Mouse (Mus musculus): Measurements from ENCODE around the gene Fam160a2.

Fam160a2 gene

GRCm38 (mm10) chr7:105399935-105400624 lies at the start of gene Fam160a2:
Gene Fam160a2 (minus strand): TSS chr7:105400054.
- DNase-seq (ENCODE audit: low read depth, low spot score): peak; percentile 100

- no peak for DNase-seq (ENCODE audit: low read depth, low spot score)
Measured at GRCm38 (mm10) chr7:105445076-105445475, 45.2 kb upstream of the Fam160a2 start.

- no peak for DNase-seq (ENCODE audit: low read depth, low spot score)
Measured at GRCm38 (mm10) chr7:105441426-105441825, 41.6 kb upstream of the Fam160a2 start.

GRCm38 (mm10) chr7:105437979-105438772 lies 38.3 kb upstream of the Fam160a2 start:
- DNase-seq (ENCODE audit: low read depth, low spot score): no peak

GRCm38 (mm10) chr7:105434798-105435197 lies 34.9 kb upstream of the Fam160a2 start:
- no peak for DNase-seq (ENCODE audit: low read depth, low spot score)

- DNase-seq (ENCODE audit: low read depth, low spot score): no peak
Measured at GRCm38 (mm10) chr7:105433859-105434258, 34.0 kb upstream of the Fam160a2 start.

GRCm38 (mm10) chr7:105432058-105432457 lies 32.2 kb upstream of the Fam160a2 start:
- no peak for DNase-seq (ENCODE audit: low read depth, low spot score)

GRCm38 (mm10) chr7:105426051-105426450 lies 26.2 kb upstream of the Fam160a2 start:
- no peak for DNase-seq (ENCODE audit: low read depth, low spot score)

- no peak for DNase-seq (ENCODE audit: low read depth, low spot score)
Measured at GRCm38 (mm10) chr7:105425424-105426043, 25.7 kb upstream of the Fam160a2 start, which contains the start of gene Cckbr. Gene Cckbr (plus strand): TSS chr7:105425731.

GRCm38 (mm10) chr7:105424368-105424767 lies 24.5 kb upstream of the Fam160a2 start:
- DNase-seq (ENCODE audit: low read depth, low spot score): peak; percentile 35

GRCm38 (mm10) chr7:105420903-105421302 lies 21.0 kb upstream of the Fam160a2 start:
- DNase-seq (ENCODE audit: low read depth, low spot score): no peak

- DNase-seq (ENCODE audit: low read depth, low spot score): no peak
Measured at GRCm38 (mm10) chr7:105418106-105418505, 18.3 kb upstream of the Fam160a2 start.

GRCm38 (mm10) chr7:105416529-105416928 lies 16.7 kb upstream of the Fam160a2 start:
- no peak for DNase-seq (ENCODE audit: low read depth, low spot score)

GRCm38 (mm10) chr7:105414385-105414784 lies 14.5 kb upstream of the Fam160a2 start:
- DNase-seq (ENCODE audit: low read depth, low spot score): no peak

- DNase-seq (ENCODE audit: low read depth, low spot score): peak; percentile 57
Measured at GRCm38 (mm10) chr7:105411874-105412632, 12.2 kb upstream of the Fam160a2 start.

GRCm38 (mm10) chr7:105406322-105406721 lies 6.5 kb upstream of the Fam160a2 start:
- DNase-seq (ENCODE audit: low read depth, low spot score): no peak

- no peak for DNase-seq (ENCODE audit: low read depth, low spot score)
Measured at GRCm38 (mm10) chr7:105404268-105404667, 4.4 kb upstream of the Fam160a2 start, which contains the start of gene Cnga4. Gene Cnga4 (plus strand): TSS chr7:105404568.

GRCm38 (mm10) chr7:105399058-105399934 lies 558 bp downstream of the Fam160a2 start:
- no peak for DNase-seq (ENCODE audit: low read depth, low spot score)

- no peak for DNase-seq (ENCODE audit: low read depth, low spot score)
Measured at GRCm38 (mm10) chr7:105396126-105396525, 3.7 kb downstream of the Fam160a2 start.

GRCm38 (mm10) chr7:105395131-105395820 lies 4.6 kb downstream of the Fam160a2 start:
- no peak for DNase-seq (ENCODE audit: low read depth, low spot score)
